Mouse (Mus musculus): ENCODE measurements at regions not wholly inside any gene's neighbourhood (a gene's known extent, or its start where the extent isn't known, plus 50 kb on each side); places are given as distances from the start of the nearest gene placed in this dataset.

DNA sequence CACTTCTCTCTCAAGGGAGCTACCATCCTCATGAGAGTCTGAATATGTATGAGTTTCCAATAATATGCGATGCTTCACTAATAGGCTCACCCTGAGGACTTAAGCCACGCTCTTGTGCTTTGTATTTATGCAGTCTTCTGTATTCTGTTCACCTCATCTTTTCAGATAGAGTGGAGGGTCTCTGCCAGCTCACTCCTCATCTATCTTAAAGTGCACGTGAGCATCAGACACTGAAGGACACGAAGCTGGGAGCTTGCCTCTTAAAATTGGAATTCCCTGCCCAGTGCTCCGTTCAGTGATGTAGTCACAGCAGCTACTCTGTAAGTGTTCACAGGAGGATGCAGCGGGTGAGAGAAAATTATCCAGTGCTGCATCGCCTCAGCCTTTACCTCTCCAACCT, 83.7 kb downstream of the Rgs2 start:
- Histone ChIP-seq H3K4me3 (ENCODE audit: low read depth, low read length) (no peak overlapping the region), H3K4me1 (ENCODE audit: control insufficient read depth, insufficient read depth, insufficient read length, low read length) (no peaks in the 10 kb centered on the region), H3K27ac (ENCODE audit: insufficient read depth, low read depth, low read length) (no peak overlapping the region), H3K27me3 (ENCODE audit: control insufficient read depth, insufficient read depth, low read length) (no peaks in the 10 kb centered on the region), H3K36me3 (ENCODE audit: control insufficient read depth, insufficient read depth, low read length) (no peaks in the 10 kb centered on the region)
- TF ChIP-seq CTCF (IDR thresholded peaks at IDR 0.05; ENCODE audit: extremely low read depth, insufficient read length, insufficient replicate concordance, low read depth, low read length) (no peak), POLR2A (IDR thresholded peaks at IDR 0.05; ENCODE audit: low read depth, low read length) (no peak)
- WGBS: 86% methylated on average over 7 of the region's 7 CpGs

DNA sequence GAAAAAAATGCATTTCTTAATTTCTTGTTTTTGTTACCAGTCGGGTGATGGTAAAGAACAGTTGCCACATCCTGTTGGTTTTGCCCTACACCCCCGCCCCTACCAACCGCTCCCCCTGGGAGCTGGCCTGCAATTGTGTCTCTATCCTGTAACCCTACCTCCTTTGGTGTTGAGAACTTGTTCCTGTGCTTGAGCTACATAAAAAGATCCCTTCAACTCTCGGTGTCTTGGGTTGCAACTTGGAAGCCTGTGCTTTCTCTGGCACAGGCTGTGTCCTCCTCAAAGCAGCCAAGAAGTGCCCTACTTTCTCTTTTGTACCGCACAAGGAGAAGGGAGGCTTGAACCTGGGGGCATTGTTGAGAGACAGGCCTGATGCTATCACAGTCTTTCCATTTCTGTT, 85.0 kb downstream of the Rgs2 start:
- Histone ChIP-seq H3K27me3 (ENCODE audit: control insufficient read depth, insufficient read depth, low read length) (no peaks in the 10 kb centered on the region), H3K27ac (ENCODE audit: insufficient read depth, low read depth, low read length) (no peak overlapping the region), H3K4me3 (ENCODE audit: low read depth, low read length) (no peak overlapping the region), H3K36me3 (ENCODE audit: control insufficient read depth, insufficient read depth, low read length) (no peaks in the 10 kb centered on the region), H3K4me1 (ENCODE audit: control insufficient read depth, insufficient read depth, insufficient read length, low read length) (no peaks in the 10 kb centered on the region)
- 72% methylated on average over 5 of the region's 5 CpGs for WGBS
- TF ChIP-seq POLR2A (IDR thresholded peaks at IDR 0.05; ENCODE audit: low read depth, low read length) (no peak), CTCF (IDR thresholded peaks at IDR 0.05; ENCODE audit: extremely low read depth, insufficient read length, insufficient replicate concordance, low read depth, low read length) (no peak)

DNA sequence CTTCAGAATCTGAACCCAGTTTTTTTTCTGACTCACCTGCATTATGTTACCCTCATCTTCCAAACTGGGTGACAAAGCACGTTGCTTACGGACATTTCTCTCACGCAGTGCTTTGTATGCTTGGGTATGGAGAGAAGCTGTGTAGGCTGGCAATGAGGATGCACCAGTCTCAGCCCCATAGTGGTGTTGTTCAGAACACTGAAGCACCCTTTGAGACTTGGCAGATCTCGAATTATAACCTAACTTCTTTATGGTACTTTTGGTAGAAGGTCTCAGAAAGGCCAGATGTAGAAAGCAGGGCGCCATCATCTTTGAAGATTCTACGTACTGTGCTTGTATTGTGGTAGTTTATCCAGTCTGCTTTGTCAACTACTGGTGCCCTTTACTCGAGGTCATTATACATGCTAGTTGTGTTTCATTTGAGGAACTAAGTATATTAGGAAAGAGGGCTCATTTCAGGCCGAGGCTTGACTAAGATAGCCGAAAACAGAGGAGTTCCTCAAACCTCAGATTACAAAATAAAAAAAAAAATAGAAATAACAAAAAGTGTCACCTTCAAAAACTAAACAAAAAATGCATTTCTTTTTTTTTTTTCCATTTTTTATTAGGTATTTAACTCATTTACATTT, 85.7 kb downstream of the Rgs2 start:
- no peaks in the 10 kb centered on the region for H3K36me3 ChIP-seq (ENCODE audit: control insufficient read depth, insufficient read depth, low read length)
- TF ChIP-seq CTCF (IDR thresholded peaks at IDR 0.05; ENCODE audit: extremely low read depth, insufficient read length, insufficient replicate concordance, low read depth, low read length) (no peak), POLR2A (IDR thresholded peaks at IDR 0.05; ENCODE audit: low read depth, low read length) (no peak)
- H3K27me3 ChIP-seq (ENCODE audit: control insufficient read depth, insufficient read depth, low read length): no peaks in the 10 kb centered on the region
- H3K27ac ChIP-seq (ENCODE audit: insufficient read depth, low read depth, low read length): peak overlapping the region; percentile 46; the same call in 1 of the 2 replicates
- 78% methylated on average over 9 of the region's 9 CpGs for WGBS
- H3K4me3 ChIP-seq (ENCODE audit: low read depth, low read length): no peak overlapping the region
- H3K4me1 ChIP-seq (ENCODE audit: control insufficient read depth, insufficient read depth, insufficient read length, low read length): no peaks in the 10 kb centered on the region

DNA sequence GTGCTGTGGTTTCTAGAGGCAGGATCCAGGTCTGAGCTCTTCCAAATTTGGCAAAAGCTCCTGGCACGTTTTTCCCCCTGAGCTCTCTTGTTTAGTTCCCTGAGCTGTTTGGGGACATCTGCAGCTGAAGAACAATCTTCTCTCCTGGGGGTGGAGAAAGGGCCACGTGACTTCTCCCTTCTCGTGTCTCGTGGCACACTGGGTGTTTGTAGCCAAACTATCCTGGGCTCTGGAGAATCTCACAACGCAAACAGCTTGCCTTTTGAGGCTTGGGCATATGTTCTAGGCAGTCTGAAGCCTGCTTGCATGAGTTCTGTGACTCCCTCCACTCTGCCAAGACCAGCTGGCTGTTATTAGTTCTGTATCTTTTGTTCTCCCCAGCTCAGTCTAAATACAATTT, 86.3 kb downstream of the Rgs2 start:
- 58% methylated on average over 5 of the region's 5 CpGs for WGBS
- Histone ChIP-seq H3K27me3 (ENCODE audit: control insufficient read depth, insufficient read depth, low read length) (no peaks in the 10 kb centered on the region), H3K4me3 (ENCODE audit: low read depth, low read length) (no peak overlapping the region), H3K27ac (ENCODE audit: insufficient read depth, low read depth, low read length) (peak overlapping the region; percentile 92), H3K36me3 (ENCODE audit: control insufficient read depth, insufficient read depth, low read length) (no peaks in the 10 kb centered on the region), H3K4me1 (ENCODE audit: control insufficient read depth, insufficient read depth, insufficient read length, low read length) (no peaks in the 10 kb centered on the region)
- TF ChIP-seq CTCF (IDR thresholded peaks at IDR 0.05; ENCODE audit: extremely low read depth, insufficient read length, insufficient replicate concordance, low read depth, low read length) (no peak), POLR2A (IDR thresholded peaks at IDR 0.05; ENCODE audit: low read depth, low read length) (no peak)

DNA sequence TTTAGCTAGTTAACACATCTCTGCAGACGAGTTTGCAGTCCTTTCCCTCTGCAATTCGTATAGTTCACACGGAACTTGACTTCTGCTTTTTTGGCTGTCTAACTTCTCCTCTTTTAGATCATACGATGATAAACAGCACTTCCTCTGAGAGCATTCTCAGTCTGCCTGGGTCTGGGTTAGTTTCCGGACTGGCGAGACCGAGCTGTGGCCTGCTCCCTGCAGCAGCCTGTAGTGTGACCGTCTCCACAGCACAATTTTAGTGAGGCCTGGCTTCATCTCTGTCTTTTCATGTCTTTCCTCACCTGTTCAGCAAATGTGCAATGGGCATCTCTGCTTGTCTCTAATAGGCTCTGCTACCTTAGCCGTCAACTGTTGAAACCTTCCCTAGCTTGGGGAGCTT, 87.4 kb downstream of the Rgs2 start:
- 71% methylated on average over 9 of the region's 9 CpGs for WGBS

DNA sequence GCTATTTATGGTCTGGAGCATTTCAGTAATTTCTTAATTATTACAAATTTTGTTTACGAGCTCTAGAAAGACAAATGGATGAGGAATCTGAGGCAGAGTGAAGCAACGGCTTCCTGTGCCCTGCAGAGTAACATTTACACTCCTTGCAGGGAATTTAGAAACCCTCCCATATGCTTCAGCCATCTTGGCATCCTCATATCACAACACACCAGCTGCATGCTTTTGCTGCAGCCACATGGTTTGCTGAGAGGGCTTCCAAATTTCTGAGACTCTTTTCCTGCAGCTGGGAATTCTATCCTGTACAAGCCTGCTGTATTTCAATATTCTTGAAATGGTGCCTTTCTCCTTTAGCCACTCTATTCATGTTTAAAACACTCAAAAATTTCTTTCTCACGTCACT, 91.4 kb downstream of the Rgs2 start:
- no peaks in the 10 kb centered on the region for H3K4me1 ChIP-seq (ENCODE audit: control insufficient read depth, insufficient read depth, insufficient read length, low read length)
- no peaks in the 10 kb centered on the region for H3K36me3 ChIP-seq (ENCODE audit: control insufficient read depth, insufficient read depth, low read length)
- TF ChIP-seq POLR2A (IDR thresholded peaks at IDR 0.05; ENCODE audit: low read depth, low read length) (no peak), CTCF (IDR thresholded peaks at IDR 0.05; ENCODE audit: extremely low read depth, insufficient read length, insufficient replicate concordance, low read depth, low read length) (no peak)
- no peaks in the 10 kb centered on the region; the same call in 1 of the 2 replicates for H3K27me3 ChIP-seq (ENCODE audit: control insufficient read depth, insufficient read depth, low read length)
- 72% methylated on average over 3 of the region's 3 CpGs for WGBS
- no peak overlapping the region for H3K4me3 ChIP-seq (ENCODE audit: low read depth, low read length)
- H3K27ac ChIP-seq (ENCODE audit: insufficient read depth, low read depth, low read length): no peak overlapping the region

More for the DNA sequence above, 87.4 kb downstream of the Rgs2 start:
- H3K4me3 ChIP-seq (ENCODE audit: low read depth, low read length): no peak overlapping the region
- H3K27ac ChIP-seq (ENCODE audit: insufficient read depth, low read depth, low read length): peak overlapping the region; percentile 92
- TF ChIP-seq POLR2A (IDR thresholded peaks at IDR 0.05; ENCODE audit: low read depth, low read length) (no peak), CTCF (IDR thresholded peaks at IDR 0.05; ENCODE audit: extremely low read depth, insufficient read length, insufficient replicate concordance, low read depth, low read length) (no peak)
- no peaks in the 10 kb centered on the region for H3K4me1 ChIP-seq (ENCODE audit: control insufficient read depth, insufficient read depth, insufficient read length, low read length)
- H3K27me3 ChIP-seq (ENCODE audit: control insufficient read depth, insufficient read depth, low read length): no peaks in the 10 kb centered on the region
- H3K36me3 ChIP-seq (ENCODE audit: control insufficient read depth, insufficient read depth, low read length): no peaks in the 10 kb centered on the region

DNA sequence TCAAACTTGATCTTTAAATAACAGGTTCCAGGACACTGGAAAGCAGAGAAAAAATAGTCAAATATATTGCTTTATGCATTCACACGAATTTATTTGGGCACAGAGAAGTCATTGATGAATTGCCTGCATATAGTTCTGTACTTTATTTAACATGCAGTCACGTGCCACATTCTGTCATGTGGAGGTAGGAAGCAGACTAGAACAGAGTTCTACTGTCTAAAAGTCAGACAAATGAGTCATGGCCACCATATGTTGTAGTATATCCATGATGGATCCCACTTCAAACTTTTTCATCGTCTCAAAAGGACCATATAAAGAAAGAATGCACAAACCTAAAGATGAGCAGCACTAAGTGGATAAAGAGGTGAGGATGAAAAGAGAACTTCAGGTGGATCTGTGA, 92.7 kb downstream of the Rgs2 start:
- no peaks in the 10 kb centered on the region; the same call in 1 of the 2 replicates for H3K27me3 ChIP-seq (ENCODE audit: control insufficient read depth, insufficient read depth, low read length)
- H3K27ac ChIP-seq (ENCODE audit: insufficient read depth, low read depth, low read length): no peak overlapping the region
- WGBS: 62% methylated on average over 3 of the region's 3 CpGs
- no peak overlapping the region for H3K4me3 ChIP-seq (ENCODE audit: low read depth, low read length)
- H3K36me3 ChIP-seq (ENCODE audit: control insufficient read depth, insufficient read depth, low read length): no peaks in the 10 kb centered on the region
- no peaks in the 10 kb centered on the region for H3K4me1 ChIP-seq (ENCODE audit: control insufficient read depth, insufficient read depth, insufficient read length, low read length)
- TF ChIP-seq CTCF (IDR thresholded peaks at IDR 0.05; ENCODE audit: extremely low read depth, insufficient read length, insufficient replicate concordance, low read depth, low read length): no peak
- no peak for TF ChIP-seq POLR2A (IDR thresholded peaks at IDR 0.05; ENCODE audit: low read depth, low read length)

All from small intestine, adult 2 months (tissue).